Mouse (Mus musculus) limb, embryonic 14.5 days (tissue): ENCODE measurements around the gene Serinc3. TPM values are rescaled to one million over a fixed set of nuclear protein-coding genes. Genes with fewer than 3 reads are reported as not detected.
A peak's percentile ranks its signal among the peaks of the same experiment; 100 is the strongest.

Source experiments
- ATAC-seq: fragments of 200-750 bp; cut with Nextera tagmentation; 2 replicates; pipeline ENCODE4 v1.8.0; 2017; ENCODE audit warnings: low read depth, moderate number of reproducible peaks, moderate TSS enrichment; ENCODE audit not compliant: low FRiP score
- DNase-seq: peaks from one replicate; pipeline ENCODE4 v3.0.0-alpha.2; 2015; ENCODE audit warnings: low spot score
- H3K27ac ChIP-seq: fragments of 300-500 bp; sonication (generic); replicated peaks from 2 replicates; pipeline ENCODE4 v1.5.1; 2014; ENCODE audit warnings: low read depth, mild to moderate bottlenecking, low read length, moderate library complexity, mixed read lengths
- H3K27me3 ChIP-seq: fragments of 300-500 bp; sonication (generic); 2 replicates; pipeline ENCODE4 v1.6.1; 2014; ENCODE audit warnings: low read length, mixed read lengths; ENCODE audit not compliant: control insufficient read depth, insufficient read depth
- H3K36me3 ChIP-seq: fragments of 300-500 bp; sonication (generic); 2 replicates; pipeline ENCODE4 v1.6.1; 2014; ENCODE audit warnings: mild to moderate bottlenecking, low read length, moderate library complexity, mixed read lengths; ENCODE audit not compliant: control insufficient read depth, insufficient read depth
- H3K4me1 ChIP-seq: fragments of 300-500 bp; sonication (generic); 2 replicates; pipeline ENCODE4 v1.6.1; 2014; ENCODE audit warnings: antibody characterized with exemption, low read length, mixed read lengths; ENCODE audit not compliant: control insufficient read depth, insufficient read depth
- H3K4me2 ChIP-seq: fragments of 300-500 bp; sonication (generic); replicated peaks from 2 replicates; pipeline ENCODE4 v1.6.1; 2014; ENCODE audit warnings: low read depth, mild to moderate bottlenecking, low read length, moderate library complexity; ENCODE audit not compliant: severe bottlenecking
- H3K4me3 ChIP-seq: fragments of 300-500 bp; sonication (generic); replicated peaks from 2 replicates; pipeline ENCODE4 v1.5.1; 2014; ENCODE audit warnings: low read length
- H3K9ac ChIP-seq: fragments of 300-500 bp; sonication (generic); 2 replicates; pipeline ENCODE4 v1.6.1; 2014; ENCODE audit warnings: mild to moderate bottlenecking, low read depth, low read length, moderate library complexity; ENCODE audit not compliant: severe bottlenecking
- H3K9me3 ChIP-seq: fragments of 300-500 bp; sonication (generic); 2 replicates; pipeline ENCODE4 v1.6.1; 2016; ENCODE audit warnings: low read length; ENCODE audit not compliant: control insufficient read depth
- POLR2A ChIP-seq: fragments of 200-500 bp; IDR thresholded peaks from 2 replicates; pipeline ENCODE4 v1.8.0; 2012; ENCODE audit warnings: inconsistent platforms, mild to moderate bottlenecking, moderate library complexity, borderline replicate concordance; ENCODE audit not compliant: insufficient read depth, insufficient read length; ENCODE audit errors: extremely low read depth
- WGBS: fragments of 180-500 bp; shearing (Covaris S2); extraction: QIAGEN DNeasy Blood & Tissue Kit; methylation state at CpG from one replicate; pipeline ENCODE4 v1.1.7; 2014; 5-methylcytosine and 5-hydroxymethylcytosine counted together
- polyA plus RNA-seq, 2 experiments: library from polyadenylated mRNA; depleted of rRNA in 1 of 2; stranded (reverse) in 1 of 2; unstranded in 1 of 2; fragments of >200 nt; fragmentation: Nextera tagmentation in 1 of 2; extraction: Ambion mirVana in 1 of 2; gene quantifications; 2 replicates each; pipeline versions ENCODE4 v1.2.1 to v1.2.3; 2012 to 2014

Gene Serinc3
- polyA plus RNA-seq, 2 experiments, result 43.4 to 99.5 TPM

GRCm38 (mm10) chr2:163599226-163599625 lies 45.7 kb downstream of the Serinc3 start:
- Histone ChIP-seq H3K9ac (no peak overlapping the region), H3K4me1 (peaks cover 3% of the 10 kb centered on the region), H3K4me2 (no peak overlapping the region), H3K4me3 (no peak overlapping the region), H3K27ac (no peak overlapping the region), H3K36me3 (no peaks in the 10 kb centered on the region), H3K9me3 (no peaks in the 10 kb centered on the region), H3K27me3 (no peaks in the 10 kb centered on the region)
- DNase-seq, result peak; percentile 34
- 0% methylated on average over 1 of the region's 1 CpGs for WGBS
- ATAC-seq, result no peak
- no peak for TF ChIP-seq POLR2A

- WGBS, result 54% methylated on average over 4 of the region's 4 CpGs
- Histone ChIP-seq H3K27ac (no peak overlapping the region), H3K9ac (no peak overlapping the region), H3K27me3 (no peaks in the 10 kb centered on the region), H3K4me3 (no peak overlapping the region), H3K9me3 (no peaks in the 10 kb centered on the region), H3K4me2 (no peak overlapping the region), H3K36me3 (no peaks in the 10 kb centered on the region), H3K4me1 (peaks cover 3% of the 10 kb centered on the region)
- TF ChIP-seq POLR2A, result no peak
- DNase-seq (no peak), ATAC-seq (no peak)
Measured at GRCm38 (mm10) chr2:163597661-163598060, 47.3 kb downstream of the Serinc3 start.

GRCm38 (mm10) chr2:163596873-163597155 lies 48.1 kb downstream of the Serinc3 start:
- no peak overlapping the region for H3K9ac ChIP-seq
- ATAC-seq, result no peak
- no peak for TF ChIP-seq POLR2A
- no peaks in the 10 kb centered on the region for H3K36me3 ChIP-seq
- H3K9me3 ChIP-seq, result no peaks in the 10 kb centered on the region
- H3K4me2 ChIP-seq, result no peak overlapping the region
- H3K27ac ChIP-seq, result no peak overlapping the region
- WGBS, result 70% methylated on average over 3 of the region's 3 CpGs
- no peak for DNase-seq
- no peaks in the 10 kb centered on the region for H3K27me3 ChIP-seq
- no peak overlapping the region for H3K4me3 ChIP-seq
- peaks cover 3% of the 10 kb centered on the region for H3K4me1 ChIP-seq

- H3K4me1 ChIP-seq, result no peaks in the 10 kb centered on the region
- ATAC-seq, result no peak
Measured at GRCm38 (mm10) chr2:163596057-163596872, 48.7 kb downstream of the Serinc3 start.

DNA sequence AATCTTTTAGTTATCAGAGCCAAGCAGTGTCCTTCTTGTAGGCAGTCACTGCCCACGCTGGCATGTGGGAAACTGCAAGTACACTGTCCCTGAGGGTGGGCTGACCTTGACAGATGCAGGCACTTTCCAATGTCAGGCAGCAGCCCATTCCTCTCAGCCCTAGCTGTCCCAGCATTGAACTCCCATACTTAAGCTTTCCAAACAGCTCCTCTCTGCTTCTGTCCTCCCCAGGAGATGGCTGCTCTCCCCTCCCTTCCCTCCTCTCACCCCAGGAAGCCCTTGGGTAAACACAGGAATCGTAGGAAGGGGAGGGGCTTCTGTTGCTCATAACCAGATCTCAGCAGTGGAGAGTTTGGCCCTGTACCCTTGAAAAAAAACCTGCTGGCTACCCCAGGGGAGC lies 49.8 kb downstream of the Serinc3 start:
- no peak for DNase-seq
- Histone ChIP-seq H3K27me3 (no peaks in the 10 kb centered on the region), H3K9ac (no peak overlapping the region), H3K4me1 (no peaks in the 10 kb centered on the region), H3K4me2 (no peak overlapping the region), H3K4me3 (no peak overlapping the region), H3K9me3 (no peaks in the 10 kb centered on the region), H3K36me3 (no peaks in the 10 kb centered on the region), H3K27ac (no peak overlapping the region)
- no peak for ATAC-seq
- no peak for TF ChIP-seq POLR2A
- 20% methylated on average over 2 of the region's 2 CpGs for WGBS

More at GRCm38 (mm10) chr2:163596057-163596872, 48.7 kb downstream of the Serinc3 start:
- WGBS, result 74% methylated on average over 13 of the region's 13 CpGs
- Histone ChIP-seq H3K27ac (no peak overlapping the region), H3K9ac (no peak overlapping the region), H3K4me2 (no peak overlapping the region), H3K4me3 (no peak overlapping the region), H3K9me3 (no peaks in the 10 kb centered on the region), H3K36me3 (no peaks in the 10 kb centered on the region), H3K27me3 (no peaks in the 10 kb centered on the region)
- peak; percentile 35 for DNase-seq
- no peak for TF ChIP-seq POLR2A
